Comparison of ENCODE assay signal across 8 mouse cellular contexts in genomic region chr4:119223696-119224095, GRCm38 (mm10). TPM values are rescaled to one million over a fixed set of nuclear protein-coding genes. Genes with fewer than 3 reads are reported as not detected.
DNase-seq lines count a peak whose midpoint lies in the region; ATAC-seq and TF ChIP-seq lines count a peak whose summit lies in the region.
"Had no signal": no experiment of that assay in that cellular context is flagged by ENCODE, and none has a peak within 500 bp of the region (broad histone marks: within the 10 kb centered on the region; RNA-seq: fewer than 3 reads in every experiment).

No protein-coding gene starts in this region.

- H3K4me3 ChIP-seq in G1E (ENCODE audit: low read depth, low read length): no peak overlapping the region
- H3K4me3 ChIP-seq in heart, embryonic 10.5 days: no peak overlapping the region
- H3K4me3 ChIP-seq: megakaryocyte, embryonic 14.5 days had no signal

- 82% methylated on average over 1 of the region's 1 CpGs for WGBS in heart, embryonic 10.5 days

- no peak overlapping the region for H3K27ac ChIP-seq in heart, embryonic 10.5 days

- peaks cover 12% of the 10 kb centered on the region for H3K4me1 ChIP-seq in G1E (ENCODE audit: insufficient read depth, low read depth, low read length)
- no peaks in the 10 kb centered on the region for H3K4me1 ChIP-seq in heart, embryonic 10.5 days

- no peaks in the 10 kb centered on the region for H3K27me3 ChIP-seq in G1E (ENCODE audit: insufficient read depth, low read length)
- no peaks in the 10 kb centered on the region for H3K27me3 ChIP-seq in heart, embryonic 10.5 days (ENCODE audit: insufficient read depth, poor library complexity, severe bottlenecking)
- H3K27me3 ChIP-seq: megakaryocyte, embryonic 14.5 days had no signal

- H3K9me3 ChIP-seq in G1E (replicated peaks): no peaks in the 10 kb centered on the region
- H3K9me3 ChIP-seq in heart, embryonic 10.5 days: no peaks in the 10 kb centered on the region
- H3K9me3 ChIP-seq: megakaryocyte, embryonic 14.5 days had no signal

- peak; percentile 23 to 28 for DNase-seq in left cerebral cortex, adult 18-20 months (ENCODE audit: low spot score in 2 of 2)
- DNase-seq in left cerebral cortex, adult 11 months (ENCODE audit: low spot score): no peak
- DNase-seq in G1E (ENCODE audit: low spot score): peak; percentile 43
- peak; percentile 78 for DNase-seq in brain, adult 2 months (ENCODE audit: low read depth, low spot score)
- peak; percentile 27 to 41 for DNase-seq in kidney, adult 8-10 months
- peak; percentile 65 for DNase-seq in lung, postnatal 36 days
- no peak for DNase-seq in heart, embryonic 10.5 days (ENCODE audit: low spot score)

- H3K36me3 ChIP-seq in G1E (replicated peaks): peaks cover 63% of the 10 kb centered on the region
- H3K36me3 ChIP-seq in heart, embryonic 10.5 days: peaks cover 49% of the 10 kb centered on the region

- peak; percentile 94 for TF ChIP-seq CTCF in G1E (IDR thresholded peaks at IDR 0.05; ENCODE audit: low read depth, low read length)

- peak; percentile 22 for ATAC-seq in G1E (ENCODE audit: extremely low read depth, insufficient number of reproducible peaks, low FRiP score, poor library complexity, severe bottlenecking)

RNA-seq across cellular contexts. Expression of gene Tmem269, which starts 5.7 kb away (rescaled TPM):
- total RNA-seq in left cerebral cortex, adult 18-20 months (2021): under 1 TPM; 0.30 to 0.49 TPM
- total RNA-seq in G1E (2014; fragmentation: Nextera tagmentation): not detected in 2 replicates
- not detected in 2 replicates for total RNA-seq in G1E (2017)
- not detected in 2 replicates for polyA plus RNA-seq in G1E (2012)
- polyA plus RNA-seq in heart, embryonic 10.5 days (2016; fragmentation: Nextera tagmentation; extraction: Ambion mirVana): not detected in 2 replicates

RNA-seq across cellular contexts. Expression of gene AU022252, which starts 8.8 kb away (rescaled TPM):
- total RNA-seq in left cerebral cortex, adult 18-20 months (2021): 10 to 100 TPM; 25.2 to 29.5 TPM
- total RNA-seq in G1E (2014; fragmentation: Nextera tagmentation): 16.2 and 25.9 TPM in 2 replicates
- 13.8 and 14.0 TPM in 2 replicates for total RNA-seq in G1E (2017)
- polyA plus RNA-seq in G1E (2012): 10.1 and 15.2 TPM in 2 replicates
- polyA plus RNA-seq in heart, embryonic 10.5 days (2016; fragmentation: Nextera tagmentation; extraction: Ambion mirVana): 35.8 and 44.0 TPM in 2 replicates

RNA-seq across cellular contexts. Expression of gene P3h1, which starts 9.0 kb away (rescaled TPM):
- 1 to 10 TPM; 7.6 to 7.8 TPM for total RNA-seq in left cerebral cortex, adult 18-20 months (2021)
- 9.3 and 14.1 TPM in 2 replicates for total RNA-seq in G1E (2014; fragmentation: Nextera tagmentation)
- total RNA-seq in G1E (2017): 4.6 and 6.0 TPM in 2 replicates
- polyA plus RNA-seq in G1E (2012): 5.9 and 6.6 TPM in 2 replicates
- polyA plus RNA-seq in heart, embryonic 10.5 days (2016; fragmentation: Nextera tagmentation; extraction: Ambion mirVana): 29.1 and 29.6 TPM in 2 replicates

RNA-seq across cellular contexts. Expression of gene Svbp, which starts 28.6 kb away (rescaled TPM):
- 10 to 100 TPM; 16.2 to 18.8 TPM for total RNA-seq in left cerebral cortex, adult 18-20 months (2021)
- total RNA-seq in G1E (2014; fragmentation: Nextera tagmentation) (47.3 and 63.2 TPM in 2 replicates), G1E (2017) (119 and 190 TPM in 2 replicates)
- 515 and 560 TPM in 2 replicates for polyA plus RNA-seq in G1E (2012)
- polyA plus RNA-seq in heart, embryonic 10.5 days (2016; fragmentation: Nextera tagmentation; extraction: Ambion mirVana): 126 and 154 TPM in 2 replicates

RNA-seq across cellular contexts. Expression of gene Cldn19, which starts 31.5 kb away (rescaled TPM):
- under 1 TPM in 1 of 2 experiments, not detected in 1; 0.44 TPM for total RNA-seq in left cerebral cortex, adult 18-20 months (2021)
- not detected in 2 replicates for total RNA-seq in G1E (2014; fragmentation: Nextera tagmentation)
- 0.12 and 0.16 TPM in 2 replicates for total RNA-seq in G1E (2017)
- polyA plus RNA-seq in G1E (2012): not detected in 2 replicates
- 0.16 TPM in 1 of 2 replicates, not detected in the other for polyA plus RNA-seq in heart, embryonic 10.5 days (2016; fragmentation: Nextera tagmentation; extraction: Ambion mirVana)

Comparison
In these comparisons a context has a peak if more than half of its experiments do, and no peak if none do; other contexts are left out.
1. DNase-seq: peak in left cerebral cortex, adult 18-20 months (2 of 2), G1E (single experiment), brain, adult 2 months (single experiment), kidney, adult 8-10 months (2 of 2) and lung, postnatal 36 days (single experiment); none in left cerebral cortex, adult 11 months (single experiment) and heart, embryonic 10.5 days (single experiment).